Comparison of ENCODE assay signal across 18 mouse cellular contexts in genomic region chr11:119545281-119545680, GRCm38 (mm10). TPM values are rescaled to one million over a fixed set of nuclear protein-coding genes. Genes with fewer than 3 reads are reported as not detected.
DNase-seq lines count a peak whose midpoint lies in the region; ATAC-seq and TF ChIP-seq lines count a peak whose summit lies in the region.
"Had no signal": no experiment of that assay in that cellular context is flagged by ENCODE, and none has a peak within 500 bp of the region (broad histone marks: within the 10 kb centered on the region; RNA-seq: fewer than 3 reads in every experiment).

No protein-coding gene starts in this region.

- 61% methylated on average over 3 of the region's 3 CpGs for WGBS in intestine, postnatal 0 days
- 63% methylated on average over 3 of the region's 3 CpGs for WGBS in intestine, embryonic 15.5 days
- 59% methylated on average over 3 of the region's 3 CpGs for WGBS in forebrain, embryonic 14.5 days
- 34% methylated on average over 3 of the region's 3 CpGs for WGBS in hindbrain, postnatal 0 days
- WGBS in neural tube, embryonic 13.5 days: 53% methylated on average over 3 of the region's 3 CpGs
- WGBS in kidney, embryonic 16.5 days: 44% methylated on average over 3 of the region's 3 CpGs

- no peaks in the 10 kb centered on the region for H3K36me3 ChIP-seq in intestine, postnatal 0 days (ENCODE audit: control insufficient read depth, insufficient read depth)
- no peaks in the 10 kb centered on the region for H3K36me3 ChIP-seq in intestine, embryonic 15.5 days
- H3K36me3 ChIP-seq in forebrain, embryonic 14.5 days (ENCODE audit: control insufficient read depth, insufficient read depth, low read length): no peaks in the 10 kb centered on the region; the same call in 1 of the 2 replicates
- no peaks in the 10 kb centered on the region; the same call in 1 of the 2 replicates for H3K36me3 ChIP-seq in hindbrain, postnatal 0 days (ENCODE audit: insufficient read depth, low read length)
- H3K36me3 ChIP-seq in neural tube, embryonic 13.5 days: 0 out of 2 replicates have a peak, but pooled peaks cover 3% of the 10 kb centered on the region
- H3K36me3 ChIP-seq in kidney, embryonic 16.5 days (ENCODE audit: insufficient read depth, low read length): no peaks in the 10 kb centered on the region
- H3K36me3 ChIP-seq: embryonic facial prominence, embryonic 15.5 days; limb, embryonic 15.5 days; stomach, embryonic 15.5 days had no signal

- no peak overlapping the region for H3K9ac ChIP-seq in intestine, postnatal 0 days (ENCODE audit: low read depth, low read length)
- H3K9ac ChIP-seq in intestine, embryonic 15.5 days: no peak overlapping the region
- peak overlapping the region; percentile 33; the same call in 1 of the 2 replicates for H3K9ac ChIP-seq in forebrain, embryonic 14.5 days (ENCODE audit: low read length)
- 0 out of 2 replicates have a peak overlapping the region, but pooled peaks have one; percentile 18 for H3K9ac ChIP-seq in hindbrain, postnatal 0 days (replicated peaks; ENCODE audit: low read length)
- peak overlapping the region; percentile 88 for H3K9ac ChIP-seq in neural tube, embryonic 13.5 days
- no peak overlapping the region for H3K9ac ChIP-seq in kidney, embryonic 16.5 days (replicated peaks; ENCODE audit: low read length)
- H3K9ac ChIP-seq: embryonic facial prominence, embryonic 15.5 days; limb, embryonic 15.5 days; lung, embryonic 14.5 days; stomach, embryonic 15.5 days had no signal

- no peak for TF ChIP-seq CTCF in intestine, postnatal 0 days (IDR thresholded peaks at IDR 0.05; ENCODE audit: low read depth)
- TF ChIP-seq CTCF in hindbrain, postnatal 0 days (IDR thresholded peaks at IDR 0.05; ENCODE audit: low read depth): no peak

- H3K27ac ChIP-seq in intestine, postnatal 0 days (ENCODE audit: low read depth, low read length): no peak overlapping the region
- H3K27ac ChIP-seq in intestine, embryonic 15.5 days: no peak overlapping the region
- H3K27ac ChIP-seq in forebrain, embryonic 14.5 days (ENCODE audit: low read depth, low read length): no peak overlapping the region
- no peak overlapping the region for H3K27ac ChIP-seq in hindbrain, postnatal 0 days
- no peak overlapping the region for H3K27ac ChIP-seq in neural tube, embryonic 13.5 days (replicated peaks)
- H3K27ac ChIP-seq in kidney, embryonic 16.5 days (ENCODE audit: low read length): no peak overlapping the region
- H3K27ac ChIP-seq: embryonic facial prominence, embryonic 15.5 days; heart, adult 2 months; limb, embryonic 15.5 days; stomach, embryonic 15.5 days had no signal

- DNase-seq in forebrain, embryonic 14.5 days (ENCODE audit: low spot score): no peak
- no peak for DNase-seq in hindbrain, postnatal 0 days (ENCODE audit: low spot score)
- DNase-seq in embryo, embryonic 9.5 days (ENCODE audit: extremely low spot score): no peak
- no peak for DNase-seq in ovary, postnatal 14 days (ENCODE audit: low spot score)
- DNase-seq: heart, adult 2 months; kidney, adult 8-10 months; right cerebral cortex, postnatal 4 days; thymus, postnatal 36 days had no signal

- H3K9me3 ChIP-seq in intestine, postnatal 0 days (ENCODE audit: control insufficient read depth): no peaks in the 10 kb centered on the region
- no peaks in the 10 kb centered on the region for H3K9me3 ChIP-seq in intestine, embryonic 15.5 days
- H3K9me3 ChIP-seq in forebrain, embryonic 14.5 days (replicated peaks; ENCODE audit: control insufficient read depth, low read length): no peaks in the 10 kb centered on the region
- no peaks in the 10 kb centered on the region for H3K9me3 ChIP-seq in hindbrain, postnatal 0 days (ENCODE audit: low read length)
- H3K9me3 ChIP-seq in neural tube, embryonic 13.5 days: no peaks in the 10 kb centered on the region
- H3K9me3 ChIP-seq in kidney, embryonic 16.5 days (ENCODE audit: low read length): no peaks in the 10 kb centered on the region
- H3K9me3 ChIP-seq: embryonic facial prominence, embryonic 15.5 days; limb, embryonic 15.5 days; stomach, embryonic 15.5 days had no signal

- H3K4me3 ChIP-seq in intestine, postnatal 0 days (ENCODE audit: low read depth, low read length): no peak overlapping the region
- no peak overlapping the region for H3K4me3 ChIP-seq in intestine, embryonic 15.5 days (replicated peaks)
- H3K4me3 ChIP-seq in forebrain, embryonic 14.5 days (ENCODE audit: low read depth, low read length): peak overlapping the region; percentile 67
- H3K4me3 ChIP-seq in hindbrain, postnatal 0 days (ENCODE audit: low read length): peak overlapping the region; percentile 59
- peak overlapping the region; percentile 78 for H3K4me3 ChIP-seq in neural tube, embryonic 13.5 days
- no peak overlapping the region for H3K4me3 ChIP-seq in kidney, embryonic 16.5 days (ENCODE audit: low read length)
- H3K4me3 ChIP-seq: embryonic facial prominence, embryonic 15.5 days; heart, adult 2 months; limb, embryonic 15.5 days; stomach, embryonic 15.5 days had no signal

- H3K4me2 ChIP-seq in intestine, postnatal 0 days (replicated peaks; ENCODE audit: low read depth): peak overlapping the region; percentile 21; the same call in 1 of the 2 replicates
- no peak overlapping the region for H3K4me2 ChIP-seq in intestine, embryonic 15.5 days (replicated peaks)
- H3K4me2 ChIP-seq in forebrain, embryonic 14.5 days (ENCODE audit: low read length): peak overlapping the region; percentile 99
- H3K4me2 ChIP-seq in hindbrain, postnatal 0 days (ENCODE audit: low read depth, low read length): peak overlapping the region; percentile 97
- peak overlapping the region; percentile 97 for H3K4me2 ChIP-seq in neural tube, embryonic 13.5 days
- no peak overlapping the region for H3K4me2 ChIP-seq in kidney, embryonic 16.5 days (replicated peaks; ENCODE audit: low read depth, low read length)
- H3K4me2 ChIP-seq: limb, embryonic 15.5 days; stomach, embryonic 15.5 days had no signal

- peaks cover 77% of the 10 kb centered on the region for H3K27me3 ChIP-seq in intestine, postnatal 0 days (replicated peaks; ENCODE audit: control insufficient read depth, insufficient read depth, low read length)
- H3K27me3 ChIP-seq in intestine, embryonic 15.5 days (replicated peaks): peaks cover 84% of the 10 kb centered on the region
- H3K27me3 ChIP-seq in forebrain, embryonic 14.5 days (replicated peaks; ENCODE audit: control insufficient read depth, insufficient read depth, low read length): peaks cover 31% of the 10 kb centered on the region
- H3K27me3 ChIP-seq in hindbrain, postnatal 0 days (ENCODE audit: insufficient read depth, low read length): no peaks in the 10 kb centered on the region
- H3K27me3 ChIP-seq in neural tube, embryonic 13.5 days: peaks cover 64% of the 10 kb centered on the region
- H3K27me3 ChIP-seq in kidney, embryonic 16.5 days (ENCODE audit: insufficient read depth, low read length): peaks cover 80% of the 10 kb centered on the region

- peaks cover 19% of the 10 kb centered on the region; the same call in 1 of the 2 replicates for H3K4me1 ChIP-seq in intestine, postnatal 0 days (replicated peaks; ENCODE audit: control insufficient read depth, insufficient read depth, low read length)
- H3K4me1 ChIP-seq in intestine, embryonic 15.5 days (replicated peaks): peaks cover 39% of the 10 kb centered on the region
- H3K4me1 ChIP-seq in forebrain, embryonic 14.5 days (ENCODE audit: control insufficient read depth, insufficient read depth, low read length): peaks cover 9% of the 10 kb centered on the region
- H3K4me1 ChIP-seq in hindbrain, postnatal 0 days (ENCODE audit: insufficient read depth, low read length): peaks cover 29% of the 10 kb centered on the region
- peaks cover 82% of the 10 kb centered on the region for H3K4me1 ChIP-seq in neural tube, embryonic 13.5 days (replicated peaks)
- H3K4me1 ChIP-seq in kidney, embryonic 16.5 days (ENCODE audit: insufficient read depth, low read length): peaks cover 39% of the 10 kb centered on the region

- no peak for ATAC-seq in intestine, postnatal 0 days
- ATAC-seq in intestine, embryonic 15.5 days: no peak
- ATAC-seq in forebrain, embryonic 14.5 days: no peak
- no peak for ATAC-seq in hindbrain, postnatal 0 days
- no peak for ATAC-seq in neural tube, embryonic 13.5 days (ENCODE audit: low read depth)
- ATAC-seq in kidney, embryonic 16.5 days (ENCODE audit: low FRiP score, low TSS enrichment): no peak
- ATAC-seq: activated CD4-positive, CD25-positive, alpha-beta regulatory T cell, adult 4 months had no signal

RNA-seq across cellular contexts. Expression of gene Nptx1, which starts 2.3 kb away (rescaled TPM):
- polyA plus RNA-seq in intestine, postnatal 0 days (2015; fragmentation: Nextera tagmentation; extraction: Ambion mirVana): 0.26 and 0.37 TPM in 2 replicates
- polyA plus RNA-seq in intestine, embryonic 15.5 days (2015; fragmentation: Nextera tagmentation; extraction: Ambion mirVana): 0.90 and 1.1 TPM in 2 replicates
- polyA plus RNA-seq in forebrain, embryonic 14.5 days (2014; fragmentation: Nextera tagmentation; extraction: Ambion mirVana): 4.1 and 6.7 TPM in 2 replicates
- 27.0 and 29.0 TPM in 2 replicates for total RNA-seq in hindbrain, postnatal 0 days (2014; rRNA removed)
- 9.4 and 10.1 TPM in 2 replicates for polyA plus RNA-seq in hindbrain, postnatal 0 days (2015; fragmentation: Nextera tagmentation; extraction: Ambion mirVana)
- polyA plus RNA-seq in neural tube, embryonic 13.5 days (2015; fragmentation: Nextera tagmentation; extraction: Ambion mirVana): 15.3 and 18.8 TPM in 2 replicates
- 0.54 and 0.86 TPM in 2 replicates for polyA plus RNA-seq in kidney, embryonic 16.5 days (2015; fragmentation: Nextera tagmentation; extraction: Ambion mirVana)
- total RNA-seq: megakaryocyte, adult 5-6 weeks had no signal
- polyA plus RNA-seq: activated CD4-positive, CD25-positive, alpha-beta regulatory T cell, adult 4 months had no signal

RNA-seq across cellular contexts. Expression of gene Endov, which starts 54.1 kb away (rescaled TPM):
- polyA plus RNA-seq in intestine, postnatal 0 days (2015; fragmentation: Nextera tagmentation; extraction: Ambion mirVana): 8.4 and 10.6 TPM in 2 replicates
- polyA plus RNA-seq in intestine, embryonic 15.5 days (2015; fragmentation: Nextera tagmentation; extraction: Ambion mirVana): 15.5 and 15.6 TPM in 2 replicates
- 15.9 and 18.0 TPM in 2 replicates for polyA plus RNA-seq in forebrain, embryonic 14.5 days (2014; fragmentation: Nextera tagmentation; extraction: Ambion mirVana)
- total RNA-seq in hindbrain, postnatal 0 days (2014; rRNA removed): 39.9 and 50.5 TPM in 2 replicates
- 12.8 and 13.4 TPM in 2 replicates for polyA plus RNA-seq in hindbrain, postnatal 0 days (2015; fragmentation: Nextera tagmentation; extraction: Ambion mirVana)
- polyA plus RNA-seq in neural tube, embryonic 13.5 days (2015; fragmentation: Nextera tagmentation; extraction: Ambion mirVana): 15.6 and 17.3 TPM in 2 replicates
- polyA plus RNA-seq in kidney, embryonic 16.5 days (2015; fragmentation: Nextera tagmentation; extraction: Ambion mirVana): 18.0 and 18.8 TPM in 2 replicates

RNA-seq across cellular contexts. Expression of gene Rptor, which starts 57.4 kb away (rescaled TPM):
- polyA plus RNA-seq in intestine, postnatal 0 days (2015; fragmentation: Nextera tagmentation; extraction: Ambion mirVana): 5.1 and 5.7 TPM in 2 replicates
- polyA plus RNA-seq in intestine, embryonic 15.5 days (2015; fragmentation: Nextera tagmentation; extraction: Ambion mirVana): 9.0 and 10.1 TPM in 2 replicates
- 7.0 and 9.3 TPM in 2 replicates for polyA plus RNA-seq in forebrain, embryonic 14.5 days (2014; fragmentation: Nextera tagmentation; extraction: Ambion mirVana)
- total RNA-seq in hindbrain, postnatal 0 days (2014; rRNA removed): 60.8 and 69.0 TPM in 2 replicates
- 8.6 and 8.7 TPM in 2 replicates for polyA plus RNA-seq in hindbrain, postnatal 0 days (2015; fragmentation: Nextera tagmentation; extraction: Ambion mirVana)
- polyA plus RNA-seq in neural tube, embryonic 13.5 days (2015; fragmentation: Nextera tagmentation; extraction: Ambion mirVana): 9.6 and 11.1 TPM in 2 replicates
- 9.1 and 9.9 TPM in 2 replicates for polyA plus RNA-seq in kidney, embryonic 16.5 days (2015; fragmentation: Nextera tagmentation; extraction: Ambion mirVana)

Comparison
In these comparisons a context has a peak if more than half of its experiments do, and no peak if none do; other contexts are left out.
1. H3K4me2 ChIP-seq: peak in intestine, postnatal 0 days (single experiment), forebrain, embryonic 14.5 days (single experiment), hindbrain, postnatal 0 days (single experiment) and neural tube, embryonic 13.5 days (single experiment); none in intestine, embryonic 15.5 days (single experiment) and kidney, embryonic 16.5 days (single experiment).
2. H3K4me3 ChIP-seq: peak in forebrain, embryonic 14.5 days (single experiment), hindbrain, postnatal 0 days (single experiment) and neural tube, embryonic 13.5 days (single experiment); none in intestine, postnatal 0 days (single experiment), intestine, embryonic 15.5 days (single experiment) and kidney, embryonic 16.5 days (single experiment).
3. H3K9ac ChIP-seq: peak in forebrain, embryonic 14.5 days (single experiment), hindbrain, postnatal 0 days (single experiment) and neural tube, embryonic 13.5 days (single experiment); none in intestine, postnatal 0 days (single experiment), intestine, embryonic 15.5 days (single experiment) and kidney, embryonic 16.5 days (single experiment).